Mouse (Mus musculus) urinary bladder, postnatal 36 days (tissue): Measurements from ENCODE around the gene Bicra.

Source experiments
- DNase-seq, 2 experiments: peaks; one replicate each; pipeline ENCODE4 v3.0.0; 2022; ENCODE audit warnings: low spot score in 2 of 2, mixed read lengths in 1 of 2

Bicra gene

GRCm38 (mm10) chr7:15972247-15972646, 75.5 kb downstream of the Bicra start:
- DNase-seq, result no peak

GRCm38 (mm10) chr7:15969674-15970073, 78.0 kb downstream of the Bicra start:
- DNase-seq, result no peak

GRCm38 (mm10) chr7:15968322-15968721, 79.4 kb downstream of the Bicra start:
- no peak for DNase-seq

GRCm38 (mm10) chr7:15967312-15967711, 80.4 kb downstream of the Bicra start, which contains the start of gene Ehd2:
Gene Ehd2 (minus strand): TSS chr7:15967567.
- peak; percentile 67 to 83 for DNase-seq

GRCm38 (mm10) chr7:15966489-15966888, 81.2 kb downstream of the Bicra start:
- no peak for DNase-seq

- DNase-seq, result no peak
Observed at GRCm38 (mm10) chr7:15963798-15964652, 83.7 kb downstream of the Bicra start.

GRCm38 (mm10) chr7:15962311-15963288, 85.1 kb downstream of the Bicra start:
- peak; percentile 73 to 90 for DNase-seq

GRCm38 (mm10) chr7:15961798-15962197, 85.9 kb downstream of the Bicra start:
- no peak for DNase-seq

- no peak for DNase-seq
Observed at GRCm38 (mm10) chr7:15961239-15961638, 86.5 kb downstream of the Bicra start.

GRCm38 (mm10) chr7:15960691-15961090, 87.0 kb downstream of the Bicra start:
- no peak for DNase-seq

- no peak for DNase-seq
Observed at GRCm38 (mm10) chr7:15956143-15956542, 91.6 kb downstream of the Bicra start.

- no peak for DNase-seq
Observed at GRCm38 (mm10) chr7:15955509-15955908, 92.2 kb downstream of the Bicra start.

GRCm38 (mm10) chr7:15954978-15955443, 92.7 kb downstream of the Bicra start:
- DNase-seq, result peak in 1 of 2 experiments; percentile 68

GRCm38 (mm10) chr7:15954436-15954835, 93.3 kb downstream of the Bicra start:
- no peak for DNase-seq

- no peak for DNase-seq
Observed at GRCm38 (mm10) chr7:15953307-15954074, 94.2 kb downstream of the Bicra start.

- no peak for DNase-seq
Observed at GRCm38 (mm10) chr7:15952416-15952815, 95.3 kb downstream of the Bicra start.

GRCm38 (mm10) chr7:15950008-15950407, 97.7 kb downstream of the Bicra start:
- no peak for DNase-seq

GRCm38 (mm10) chr7:15949216-15949790, 98.4 kb downstream of the Bicra start:
- no peak for DNase-seq

- DNase-seq, result peak; percentile 87 to 94
Observed at GRCm38 (mm10) chr7:15948381-15948941, 99.3 kb downstream of the Bicra start.

GRCm38 (mm10) chr7:15947653-15948260, 100.0 kb downstream of the Bicra start:
- DNase-seq, result no peak
